Mouse (Mus musculus) liver, adult (tissue): ENCODE data around the gene Actc1.

Source experiments
- GATA4 ChIP-seq: IDR thresholded peaks from 2 replicates; pipeline ENCODE4 v1.6.1; 2014; ENCODE audit warnings: mild to moderate bottlenecking, low read length; ENCODE audit not compliant: insufficient replicate concordance

The Actc1 gene

GRCm38 (mm10) chr2:114018136-114018535 is 35.2 kb downstream of the Actc1 start:
- TF ChIP-seq GATA4 = no peak

- TF ChIP-seq GATA4 = no peak
These were observed 38.5 kb downstream of the Actc1 start for GRCm38 (mm10) chr2:114014839-114015238.

DNA sequence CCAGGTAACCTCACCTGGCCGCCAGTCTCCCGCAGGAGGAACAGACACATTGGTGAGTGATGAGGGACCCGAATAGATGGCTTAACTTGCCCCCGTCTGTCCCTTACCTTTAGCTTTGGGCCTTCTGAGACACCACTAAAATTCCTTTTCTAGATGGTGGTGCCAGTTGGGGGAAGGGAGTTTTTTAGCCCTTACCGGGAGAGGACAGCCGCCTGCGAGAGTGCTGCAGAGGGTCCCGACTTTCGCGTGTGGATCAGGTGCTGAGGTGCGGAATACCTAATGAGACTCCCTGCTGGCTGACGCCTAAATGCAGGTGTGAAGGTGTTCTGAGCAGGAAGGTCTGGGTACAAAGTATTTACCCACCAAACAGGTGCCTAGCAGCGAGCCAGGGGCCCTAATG is 39.5 kb downstream of the Actc1 start:
- TF ChIP-seq GATA4 = no peak

- no peak for TF ChIP-seq GATA4
These were observed 40.0 kb downstream of the Actc1 start, which contains the start of gene Gjd2 for GRCm38 (mm10) chr2:114013295-114013771. TSS of gene Gjd2 (minus strand) at chr2:114013619.

GRCm38 (mm10) chr2:114012749-114013211 is 40.6 kb downstream of the Actc1 start:
- no peak for TF ChIP-seq GATA4

DNA sequence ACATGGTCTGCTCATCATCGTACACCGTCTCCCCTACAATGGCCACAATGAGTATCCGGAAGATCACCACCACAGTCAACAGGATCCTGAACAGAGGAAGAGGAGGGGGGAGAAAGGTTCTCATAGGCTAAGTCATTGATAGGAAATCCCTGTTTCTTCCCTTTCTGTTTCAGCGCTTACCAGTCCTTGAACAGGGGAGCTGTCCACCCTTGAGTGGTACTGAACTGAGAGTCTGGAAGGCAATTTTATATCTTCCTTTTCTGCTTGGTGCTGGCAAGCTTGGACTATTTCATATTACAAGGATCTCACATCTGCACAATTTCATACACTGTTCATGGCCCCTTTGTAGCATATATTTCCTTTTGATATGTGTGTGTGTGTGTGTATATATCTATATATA is 41.5 kb downstream of the Actc1 start:
- no peak for TF ChIP-seq GATA4

- TF ChIP-seq GATA4 = no peak
These were observed 45.0 kb downstream of the Actc1 start for GRCm38 (mm10) chr2:114008321-114008720.

DNA sequence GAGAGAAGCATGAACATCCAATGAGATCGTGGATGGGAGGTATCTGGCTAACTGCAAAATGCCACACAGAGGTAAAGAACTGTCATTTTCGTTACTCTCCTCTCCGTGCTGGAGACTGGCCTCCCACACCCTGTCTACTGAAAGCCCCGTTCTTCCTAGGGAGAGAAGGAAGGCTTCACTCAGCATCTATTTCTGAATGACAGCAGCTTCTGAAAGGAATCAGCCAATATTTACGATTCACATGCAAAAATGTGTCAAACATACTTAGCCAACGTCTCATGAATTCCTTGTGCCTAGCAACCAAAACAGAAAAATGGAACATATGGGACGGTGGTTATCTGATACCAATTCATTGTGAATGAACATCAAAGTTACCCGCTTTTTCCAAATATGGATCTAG is 55.9 kb downstream of the Actc1 start:
- no peak for TF ChIP-seq GATA4
